Mouse (Mus musculus): Measurements from ENCODE around the gene Kcna1. TPM values are rescaled to one million over a fixed set of nuclear protein-coding genes. Genes with fewer than 3 reads are reported as not detected.

The Kcna1 gene
- polyA plus RNA-seq (2015; fragmentation: Nextera tagmentation; extraction: Ambion mirVana), result 0.38 and 0.43 TPM in 2 replicates

GRCm38 (mm10) chr6:126646381-126646780 is at the start of gene Kcna1:
Gene Kcna1, minus strand, starts transcription at chr6:126646384.
- H3K9me3 ChIP-seq, result no peaks in the 10 kb centered on the region
- H3K9ac ChIP-seq, result 0 out of 2 replicates have a peak within 1 kb of the TSS, but pooled peaks have one; percentile 8
- H3K4me3 ChIP-seq (replicated peaks), result peak within 1 kb of the TSS; percentile 45
- ATAC-seq, result no peak
- H3K4me2 ChIP-seq (replicated peaks), result peak within 1 kb of the TSS; percentile 97
- WGBS, result 32% methylated on average over 8 of the region's 8 CpGs
- H3K27me3 ChIP-seq (replicated peaks), result peaks cover 56% of the 10 kb centered on the region
- H3K27ac ChIP-seq, result no peak within 1 kb of the TSS
- no peaks in the 10 kb centered on the region for H3K36me3 ChIP-seq
- peaks cover 28% of the 10 kb centered on the region for H3K4me1 ChIP-seq (replicated peaks)

DNA sequence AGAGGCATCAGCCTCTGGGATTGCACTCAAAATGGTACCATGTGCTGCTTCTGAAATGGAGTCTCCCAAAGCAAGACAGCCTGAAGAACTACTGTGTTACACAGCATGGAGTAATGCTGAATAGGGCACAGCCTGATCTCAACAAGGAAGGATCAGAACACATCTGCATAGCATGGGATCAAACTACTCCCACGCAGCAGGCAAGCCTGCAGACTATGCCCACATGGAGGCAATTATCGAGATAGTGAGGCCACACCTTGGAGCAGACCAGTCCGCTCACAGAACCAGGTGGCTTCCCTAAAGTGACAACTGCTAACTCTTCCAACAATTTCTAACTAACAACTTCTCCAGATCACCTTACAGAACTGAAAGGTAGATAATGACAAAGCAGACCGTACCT is 40.9 kb upstream of the Kcna1 start:
- Histone ChIP-seq H3K36me3 (no peaks in the 10 kb centered on the region), H3K27ac (no peak overlapping the region), H3K9me3 (no peaks in the 10 kb centered on the region), H3K27me3 (replicated peaks) (no peaks in the 10 kb centered on the region), H3K4me2 (replicated peaks) (no peak overlapping the region), H3K4me1 (replicated peaks) (no peaks in the 10 kb centered on the region; the same call in 1 of the 2 replicates), H3K9ac (no peak overlapping the region), H3K4me3 (replicated peaks) (no peak overlapping the region)
- WGBS, result 71% methylated on average over 4 of the region's 4 CpGs
- ATAC-seq, result peak; percentile 75

- Histone ChIP-seq H3K4me2 (replicated peaks) (no peak overlapping the region), H3K9ac (no peak overlapping the region), H3K36me3 (no peaks in the 10 kb centered on the region), H3K4me3 (replicated peaks) (no peak overlapping the region), H3K4me1 (replicated peaks) (no peaks in the 10 kb centered on the region; the same call in 1 of the 2 replicates), H3K27me3 (replicated peaks) (no peaks in the 10 kb centered on the region), H3K27ac (no peak overlapping the region), H3K9me3 (no peaks in the 10 kb centered on the region)
- WGBS, result 43% methylated on average over 3 of the region's 3 CpGs
- ATAC-seq, result no peak
Observed at GRCm38 (mm10) chr6:126685135-126685534, 39.0 kb upstream of the Kcna1 start.

DNA sequence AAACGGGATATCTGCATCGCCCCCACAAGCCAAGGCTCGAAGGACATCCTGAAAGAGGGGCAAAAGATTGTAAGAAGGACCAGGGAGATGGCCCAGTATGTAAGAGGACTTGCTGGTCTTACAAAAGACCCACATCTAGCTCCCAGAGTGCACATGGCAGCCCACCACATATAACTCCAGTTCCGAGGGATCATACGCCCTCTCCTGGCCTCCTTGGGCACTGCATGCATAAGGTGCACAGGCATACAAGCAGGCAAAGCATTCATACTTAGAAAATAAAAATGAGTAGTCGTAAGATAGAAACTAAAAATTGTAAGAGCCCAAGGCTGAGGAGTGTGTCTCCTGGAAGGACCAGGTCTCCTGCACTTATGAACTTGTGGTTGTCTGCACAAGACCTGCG is 32.8 kb upstream of the Kcna1 start:
- Histone ChIP-seq H3K27me3 (replicated peaks) (no peaks in the 10 kb centered on the region), H3K9me3 (no peaks in the 10 kb centered on the region), H3K27ac (no peak overlapping the region), H3K9ac (no peak overlapping the region), H3K4me3 (replicated peaks) (no peak overlapping the region), H3K36me3 (no peaks in the 10 kb centered on the region), H3K4me2 (replicated peaks) (no peak overlapping the region), H3K4me1 (replicated peaks) (no peaks in the 10 kb centered on the region)
- WGBS, result 68% methylated on average over 7 of the region's 7 CpGs
- ATAC-seq, result no peak

- no peak for ATAC-seq
- H3K9me3 ChIP-seq, result no peaks in the 10 kb centered on the region
- no peak overlapping the region for H3K4me2 ChIP-seq (replicated peaks)
- no peaks in the 10 kb centered on the region for H3K36me3 ChIP-seq
- H3K9ac ChIP-seq, result no peak overlapping the region
- H3K4me1 ChIP-seq (replicated peaks), result no peaks in the 10 kb centered on the region
- no peak overlapping the region for H3K27ac ChIP-seq
- H3K27me3 ChIP-seq (replicated peaks), result no peaks in the 10 kb centered on the region
- no peak overlapping the region for H3K4me3 ChIP-seq (replicated peaks)
- 93% methylated on average over 5 of the region's 5 CpGs for WGBS
Observed at GRCm38 (mm10) chr6:126667001-126667400, 20.8 kb upstream of the Kcna1 start.

- 49% methylated on average over 6 of the region's 6 CpGs for WGBS
- no peaks in the 10 kb centered on the region for H3K4me1 ChIP-seq (replicated peaks)
- no peak overlapping the region for H3K4me2 ChIP-seq (replicated peaks)
- no peak overlapping the region for H3K9ac ChIP-seq
- no peak overlapping the region for H3K4me3 ChIP-seq (replicated peaks)
- ATAC-seq, result no peak
- no peaks in the 10 kb centered on the region for H3K36me3 ChIP-seq
- H3K27ac ChIP-seq, result no peak overlapping the region
- no peaks in the 10 kb centered on the region for H3K9me3 ChIP-seq
- no peaks in the 10 kb centered on the region for H3K27me3 ChIP-seq (replicated peaks)
Observed at GRCm38 (mm10) chr6:126666091-126666490, 19.9 kb upstream of the Kcna1 start.

DNA sequence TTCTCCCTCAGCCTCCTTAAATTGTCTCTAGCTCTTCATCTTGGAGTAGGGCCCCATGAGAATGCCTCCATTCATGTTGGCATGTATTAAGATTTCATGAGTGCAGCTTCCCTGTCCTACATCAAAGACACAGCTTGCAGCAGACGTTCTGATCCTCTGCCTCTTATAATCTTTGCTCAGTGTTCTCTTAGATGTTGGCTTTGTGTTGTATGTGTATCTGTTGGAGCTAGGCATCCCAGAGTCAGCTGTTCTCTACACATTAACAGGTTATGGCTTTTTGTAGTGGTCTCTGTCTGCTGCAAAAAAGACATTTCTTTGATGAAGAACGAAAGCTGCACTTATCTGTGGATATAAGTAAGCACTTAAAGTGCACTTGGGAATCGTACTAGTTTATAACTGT is 18.4 kb upstream of the Kcna1 start:
- Histone ChIP-seq H3K9me3 (no peaks in the 10 kb centered on the region), H3K4me2 (replicated peaks) (no peak overlapping the region), H3K9ac (no peak overlapping the region), H3K4me3 (replicated peaks) (no peak overlapping the region), H3K36me3 (no peaks in the 10 kb centered on the region), H3K27me3 (replicated peaks) (no peaks in the 10 kb centered on the region), H3K27ac (no peak overlapping the region), H3K4me1 (replicated peaks) (no peaks in the 10 kb centered on the region)
- ATAC-seq, result no peak
- WGBS, result 72% methylated on average over 3 of the region's 3 CpGs

- no peak overlapping the region for H3K27ac ChIP-seq
- no peak overlapping the region for H3K9ac ChIP-seq
- no peak overlapping the region for H3K4me3 ChIP-seq (replicated peaks)
- WGBS, result 68% methylated on average over 2 of the region's 2 CpGs
- H3K36me3 ChIP-seq, result no peaks in the 10 kb centered on the region
- ATAC-seq, result no peak
- H3K4me2 ChIP-seq (replicated peaks), result no peak overlapping the region
- H3K27me3 ChIP-seq (replicated peaks), result no peaks in the 10 kb centered on the region
- H3K9me3 ChIP-seq, result no peaks in the 10 kb centered on the region
- H3K4me1 ChIP-seq (replicated peaks), result no peaks in the 10 kb centered on the region
Observed at GRCm38 (mm10) chr6:126657646-126658394, 11.6 kb upstream of the Kcna1 start.

- Histone ChIP-seq H3K9me3 (no peaks in the 10 kb centered on the region), H3K9ac (no peak overlapping the region), H3K4me2 (replicated peaks) (no peak overlapping the region), H3K27me3 (replicated peaks) (no peaks in the 10 kb centered on the region), H3K36me3 (no peaks in the 10 kb centered on the region), H3K4me1 (replicated peaks) (no peaks in the 10 kb centered on the region), H3K27ac (no peak overlapping the region), H3K4me3 (replicated peaks) (no peak overlapping the region)
- WGBS, result 86% methylated on average over 7 of the region's 7 CpGs
- no peak for ATAC-seq
Observed at GRCm38 (mm10) chr6:126653561-126653960, 7.4 kb upstream of the Kcna1 start.

GRCm38 (mm10) chr6:126645644-126646358 is 383 bp downstream of the Kcna1 start:
- H3K4me1 ChIP-seq (replicated peaks), result peaks cover 28% of the 10 kb centered on the region
- H3K4me3 ChIP-seq (replicated peaks), result peak overlapping the region; percentile 45
- H3K9me3 ChIP-seq, result no peaks in the 10 kb centered on the region
- peaks cover 56% of the 10 kb centered on the region for H3K27me3 ChIP-seq (replicated peaks)
- 2% methylated on average over 27 of the region's 27 CpGs for WGBS
- H3K4me2 ChIP-seq (replicated peaks), result peak overlapping the region; percentile 97
- H3K27ac ChIP-seq, result no peak overlapping the region
- ATAC-seq, result peak; percentile 68
- H3K9ac ChIP-seq, result 0 out of 2 replicates have a peak overlapping the region, but pooled peaks have one; percentile 8
- no peaks in the 10 kb centered on the region for H3K36me3 ChIP-seq

- Histone ChIP-seq H3K27ac (no peak overlapping the region), H3K4me3 (replicated peaks) (peak overlapping the region; percentile 45), H3K27me3 (replicated peaks) (peaks cover 56% of the 10 kb centered on the region), H3K4me2 (replicated peaks) (peak overlapping the region; percentile 97), H3K36me3 (no peaks in the 10 kb centered on the region), H3K4me1 (replicated peaks) (peaks cover 28% of the 10 kb centered on the region), H3K9me3 (no peaks in the 10 kb centered on the region), H3K9ac (0 out of 2 replicates have a peak overlapping the region, but pooled peaks have one; percentile 8)
- under 1% methylated on average over 24 of the region's 24 CpGs for WGBS
- peak; percentile 30; the same call in 1 of the 2 replicates for ATAC-seq
Observed at GRCm38 (mm10) chr6:126645044-126645541, 1.1 kb downstream of the Kcna1 start.

DNA sequence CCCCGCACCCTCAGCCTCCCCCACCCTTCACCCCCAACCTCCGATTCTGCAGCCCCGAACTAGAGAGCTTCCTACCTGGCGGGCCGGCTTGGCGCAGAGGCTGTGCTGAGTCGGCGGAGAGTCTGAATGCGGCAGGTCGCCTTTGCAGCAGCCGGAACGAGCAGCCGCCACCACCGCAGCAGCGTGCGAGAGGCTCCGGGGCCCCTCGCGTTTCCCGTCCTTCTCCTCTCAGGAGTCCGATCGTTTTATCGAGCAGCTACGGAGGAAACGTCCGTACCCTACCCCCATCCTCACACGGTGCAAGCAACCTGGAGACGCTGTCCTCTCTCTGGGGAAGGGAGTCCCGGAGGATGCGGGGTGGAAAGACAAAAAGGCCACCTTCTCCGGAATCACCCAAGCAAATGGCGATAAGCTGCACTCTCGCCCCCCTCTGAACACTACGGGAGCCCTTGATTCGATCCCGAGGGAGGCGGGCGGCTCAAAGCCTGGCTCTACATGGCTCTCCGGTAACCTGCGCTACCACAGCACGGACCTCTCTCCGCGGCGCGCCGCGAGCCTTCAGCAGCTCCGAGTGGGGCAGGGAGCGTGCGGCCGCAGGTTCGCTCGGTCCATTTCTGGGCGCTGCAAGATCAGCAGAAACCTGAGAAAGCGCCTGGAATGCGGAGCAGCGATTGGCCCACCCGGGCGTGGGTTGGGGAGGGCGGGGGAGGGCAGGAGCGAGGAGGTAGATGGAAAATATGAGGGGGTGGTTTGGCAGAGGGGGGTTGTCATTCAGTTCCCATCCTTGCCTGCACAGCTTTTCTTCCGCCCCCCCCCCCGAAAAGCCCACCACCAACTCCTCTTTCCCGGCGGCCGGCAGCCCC is 1.8 kb downstream of the Kcna1 start:
- peak overlapping the region; percentile 97 for H3K4me2 ChIP-seq (replicated peaks)
- peaks cover 28% of the 10 kb centered on the region for H3K4me1 ChIP-seq (replicated peaks)
- H3K27me3 ChIP-seq (replicated peaks), result peaks cover 60% of the 10 kb centered on the region
- peak overlapping the region; percentile 23; the same call in 1 of the 2 replicates for H3K9ac ChIP-seq
- peak; percentile 63 for ATAC-seq
- WGBS, result under 1% methylated on average over 65 of the region's 66 CpGs
- no peak overlapping the region for H3K27ac ChIP-seq
- peak overlapping the region; percentile 45 for H3K4me3 ChIP-seq (replicated peaks)
- no peaks in the 10 kb centered on the region for H3K9me3 ChIP-seq
- H3K36me3 ChIP-seq, result no peaks in the 10 kb centered on the region

Measured in intestine, embryonic 15.5 days (tissue).